Mouse (Mus musculus): ENCODE data around the gene Pus1. TPM values are rescaled to one million over a fixed set of nuclear protein-coding genes. Genes with fewer than 3 reads are reported as not detected.

The Pus1 gene
- 30.2 and 39.8 TPM in 2 replicates for polyA plus RNA-seq (2012; rRNA removed)

DNA sequence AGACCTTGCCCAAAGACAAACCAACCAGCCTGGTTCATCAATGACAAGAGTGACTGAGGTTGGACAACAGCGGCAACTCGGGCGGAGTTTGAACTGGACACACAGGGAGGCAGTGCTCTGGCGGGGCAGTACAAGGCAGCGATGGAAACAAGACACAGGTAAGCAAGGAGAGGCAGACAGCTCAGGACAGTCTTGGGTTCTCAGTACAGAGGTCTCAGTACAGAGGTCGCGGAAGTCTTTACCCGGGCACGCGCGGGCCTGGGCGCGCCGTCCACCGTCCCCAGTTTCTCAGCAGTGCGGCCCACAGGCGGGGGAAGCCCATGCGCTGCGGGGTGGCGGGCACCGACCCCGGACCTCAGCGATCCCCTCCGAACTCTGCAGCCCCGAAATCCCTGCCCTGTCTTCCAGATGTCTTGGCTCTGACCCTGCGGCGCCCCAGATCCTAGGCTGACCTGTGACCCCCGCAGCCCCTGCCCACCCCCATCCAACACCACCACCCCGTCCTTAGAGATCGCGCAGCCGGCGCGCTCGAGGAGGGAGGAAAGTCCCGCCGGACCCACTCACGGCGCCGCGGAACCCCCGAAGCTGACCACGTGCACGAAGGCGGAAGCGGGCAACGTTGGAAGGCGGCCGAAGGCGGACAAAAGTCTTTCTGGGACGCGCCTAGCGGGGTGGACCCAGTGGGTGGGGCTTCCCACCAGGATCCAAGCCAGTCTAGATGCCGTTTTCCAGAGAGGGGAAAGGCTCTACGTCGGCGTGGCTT is at the start of gene Pus1:
TSS of gene Pus1 (minus strand) at position 662 of the 763 bp plus-strand sequence.

DNA sequence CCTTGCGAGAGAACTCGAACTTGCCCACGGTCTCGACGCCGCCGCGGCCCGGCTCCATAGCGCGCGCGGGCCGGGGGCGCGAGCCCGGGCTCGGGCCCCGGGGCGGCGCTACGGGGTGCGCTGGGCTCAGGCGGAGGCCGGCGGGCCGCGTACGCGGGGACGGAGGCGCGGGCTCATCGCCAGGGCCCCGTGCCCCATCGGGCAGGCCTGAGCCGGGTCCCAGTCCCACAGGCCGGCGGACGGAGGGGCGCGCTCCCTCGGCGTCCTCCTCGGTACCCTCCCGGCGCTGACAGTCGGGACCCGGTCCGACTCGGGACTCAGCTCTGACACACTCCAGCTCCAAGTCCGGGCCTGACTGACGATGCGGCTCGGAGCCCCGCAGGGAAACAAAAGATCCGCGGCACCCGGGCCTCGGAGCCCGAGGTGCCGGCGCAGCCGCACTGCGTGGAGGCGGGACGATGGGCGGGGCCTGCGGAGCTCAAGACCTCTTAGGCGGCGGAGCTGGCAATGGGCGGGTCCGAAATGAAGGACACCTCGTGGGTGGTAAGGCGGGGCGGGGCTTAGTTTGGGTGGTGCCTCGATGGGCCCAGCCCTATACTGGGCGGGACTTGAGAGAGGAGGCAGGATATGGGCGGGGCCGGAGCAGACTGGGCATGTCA is 29.3 kb upstream of the Pus1 start, which contains the start of gene Ulk1:
TSS of gene Ulk1 (minus strand) at position 431 of the 659 bp plus-strand sequence.

DNA sequence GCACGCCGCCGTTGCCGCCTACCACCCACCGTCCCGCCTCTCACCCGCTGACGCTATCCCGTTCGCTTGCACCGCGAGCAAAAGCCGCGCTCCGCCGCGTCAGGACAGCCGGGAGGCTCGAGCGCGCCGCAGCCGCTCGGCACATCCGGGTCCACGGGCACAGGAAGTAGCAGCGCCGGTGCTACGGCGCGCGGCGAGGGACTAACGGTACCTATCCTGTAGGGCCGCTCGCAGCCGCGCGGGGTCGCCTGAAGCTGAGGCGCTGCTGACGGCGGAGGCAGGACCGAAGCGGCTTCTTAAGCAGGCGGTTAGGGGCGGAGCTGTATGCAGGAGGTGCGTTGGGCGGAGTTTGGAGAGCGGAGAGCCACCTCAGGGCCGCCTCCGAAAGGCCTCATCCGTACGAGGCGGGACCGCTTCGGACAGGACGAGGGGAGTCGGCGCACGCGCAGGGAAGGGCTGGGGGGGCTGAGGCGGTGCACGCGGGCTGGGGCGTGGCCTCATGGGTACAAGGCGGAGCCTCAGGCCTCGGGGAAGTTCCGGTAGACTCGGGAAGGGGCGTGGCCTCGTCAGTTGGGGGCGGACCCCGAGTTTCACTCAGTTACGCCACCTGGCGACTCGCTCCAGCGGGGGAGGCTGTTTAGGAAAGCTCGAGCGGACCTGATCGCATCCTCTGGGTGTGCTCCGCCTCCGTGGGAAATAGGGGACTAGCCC is 9.9 kb downstream of the Pus1 start, which contains the start of gene Ep400:
TSS of gene Ep400 (minus strand) at position 270 of the 711 bp plus-strand sequence.

Other genes with a start within 250 kb of the Pus1 start
- 4.8 and 5.7 TPM in 2 replicates for gene Galnt9, start 236.3 kb downstream of the Pus1 start, polyA plus RNA-seq (2012; rRNA removed)
- 55.9 and 59.3 TPM in 2 replicates for gene Noc4l, start 127.2 kb downstream of the Pus1 start, polyA plus RNA-seq (2012; rRNA removed)
- gene Ddx51, start 127.2 kb downstream of the Pus1 start, polyA plus RNA-seq (2012; rRNA removed), result 32.6 and 71.6 TPM in 2 replicates
- 35.3 and 69.3 TPM in 2 replicates for gene Ep400, start 9.9 kb downstream of the Pus1 start, polyA plus RNA-seq (2012; rRNA removed)
- 55.7 and 74.2 TPM in 2 replicates for gene Ulk1, start 29.4 kb upstream of the Pus1 start, polyA plus RNA-seq (2012; rRNA removed)
- 17.5 and 17.8 TPM in 2 replicates for gene Hscb, start 59.1 kb upstream of the Pus1 start, polyA plus RNA-seq (2012; rRNA removed)
- 17.5 and 24.4 TPM in 2 replicates for gene Chek2, start 59.3 kb upstream of the Pus1 start, polyA plus RNA-seq (2012; rRNA removed)
- gene Ttc28, start 99.1 kb upstream of the Pus1 start, polyA plus RNA-seq (2012; rRNA removed), result 9.6 and 14.1 TPM in 2 replicates

All from central nervous system, embryonic 11.5 days (tissue).